Mouse (Mus musculus) layer of hippocampus, adult 9-10 months (tissue): ENCODE measurements at regions not wholly inside any gene's neighbourhood (a gene's known extent, or its start where the extent isn't known, plus 50 kb on each side); places are given as distances from the start of the nearest gene placed in this dataset.

Experiments
- DNase-seq: peaks from one replicate; pipeline ENCODE4 v3.0.0; 2022; ENCODE audit warnings: low spot score

DNA sequence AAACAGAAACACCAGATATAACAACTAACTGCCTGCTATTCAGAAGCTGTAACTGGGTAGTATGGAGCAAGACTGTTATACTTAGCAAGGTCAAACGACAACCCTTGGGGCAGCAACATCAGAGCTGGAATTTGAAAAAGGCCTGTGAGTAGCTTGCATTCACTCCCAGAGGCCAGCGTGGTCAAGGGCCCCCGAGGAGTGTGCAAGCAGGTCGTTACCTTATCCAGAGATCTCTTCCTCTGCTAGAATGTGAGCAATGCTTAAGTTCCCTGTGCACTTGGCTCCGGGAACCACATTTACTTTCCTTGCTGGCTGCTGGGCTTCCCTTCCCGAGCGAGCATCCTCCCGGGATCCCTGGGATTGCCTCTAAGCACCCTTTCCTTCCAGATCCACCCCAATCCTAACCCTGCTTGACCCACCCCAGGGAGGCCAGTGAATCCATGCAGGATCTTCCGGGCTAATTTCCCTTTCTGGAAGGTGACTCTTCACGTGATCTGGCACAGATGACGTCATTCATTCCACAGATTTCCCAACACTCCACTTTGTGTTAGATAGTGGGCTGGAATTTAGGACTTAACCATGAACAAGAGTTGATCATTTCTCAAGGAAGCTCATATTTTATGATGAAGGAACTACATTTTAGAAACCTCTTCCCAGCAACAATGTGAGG lies 112.3 kb upstream of the Tsc22d1 start:
- DNase-seq, result no peak

DNA sequence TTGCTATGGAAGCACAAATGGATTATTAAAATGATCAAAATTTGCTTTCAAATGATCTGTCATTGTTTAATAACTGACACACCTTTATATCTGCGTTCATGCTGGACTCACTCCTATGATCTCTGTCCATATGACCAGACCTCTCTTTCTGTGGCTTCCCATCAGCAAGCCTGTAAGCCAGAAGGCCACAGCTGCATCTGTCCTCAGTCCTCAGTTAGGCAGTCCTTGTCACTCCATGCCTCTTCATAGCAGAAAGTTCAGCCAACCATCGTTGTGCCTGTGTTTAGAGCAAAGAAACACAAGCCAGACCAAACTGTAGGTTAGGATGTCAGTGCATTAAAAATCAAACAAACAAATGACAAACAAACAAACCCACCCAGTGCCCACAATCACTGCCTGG lies 107.2 kb upstream of the Tsc22d1 start:
- DNase-seq, result no peak

DNA sequence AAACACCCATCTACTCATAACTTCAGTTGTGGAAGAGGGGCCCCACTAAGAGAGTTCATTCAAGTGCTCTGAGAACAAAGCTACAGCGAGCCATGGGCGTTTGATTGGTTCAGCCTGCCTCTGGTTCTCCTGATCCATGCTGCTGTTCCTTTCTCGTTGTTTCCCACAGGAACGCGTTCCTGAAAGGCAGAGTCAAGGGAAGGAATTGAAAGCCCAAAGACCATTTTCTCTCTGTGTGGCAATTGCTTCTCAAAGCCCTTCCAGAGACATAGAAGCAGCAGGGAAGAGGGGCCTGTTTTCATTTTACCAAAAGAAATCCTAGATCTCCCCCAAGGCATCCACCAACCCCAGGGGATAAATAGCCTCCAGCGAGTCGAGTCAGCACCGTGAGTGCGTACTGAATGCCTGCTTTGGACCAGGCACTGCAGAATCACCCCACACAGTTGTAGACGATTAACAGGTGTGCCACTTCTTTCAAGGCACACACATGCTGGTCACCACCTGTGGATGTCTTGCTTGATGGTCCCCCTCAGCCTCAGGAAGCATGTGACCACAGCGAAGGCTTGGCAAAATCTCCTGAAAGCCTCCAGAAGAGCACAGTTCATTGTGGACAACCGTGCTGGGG lies 106.5 kb upstream of the Tsc22d1 start:
- DNase-seq, result no peak

- no peak for DNase-seq
Measured at GRCm38 (mm10) chr14:76309606-76310005, 105.2 kb upstream of the Tsc22d1 start.

GRCm38 (mm10) chr14:76310278-76310677 lies 104.5 kb upstream of the Tsc22d1 start:
- DNase-seq, result no peak

DNA sequence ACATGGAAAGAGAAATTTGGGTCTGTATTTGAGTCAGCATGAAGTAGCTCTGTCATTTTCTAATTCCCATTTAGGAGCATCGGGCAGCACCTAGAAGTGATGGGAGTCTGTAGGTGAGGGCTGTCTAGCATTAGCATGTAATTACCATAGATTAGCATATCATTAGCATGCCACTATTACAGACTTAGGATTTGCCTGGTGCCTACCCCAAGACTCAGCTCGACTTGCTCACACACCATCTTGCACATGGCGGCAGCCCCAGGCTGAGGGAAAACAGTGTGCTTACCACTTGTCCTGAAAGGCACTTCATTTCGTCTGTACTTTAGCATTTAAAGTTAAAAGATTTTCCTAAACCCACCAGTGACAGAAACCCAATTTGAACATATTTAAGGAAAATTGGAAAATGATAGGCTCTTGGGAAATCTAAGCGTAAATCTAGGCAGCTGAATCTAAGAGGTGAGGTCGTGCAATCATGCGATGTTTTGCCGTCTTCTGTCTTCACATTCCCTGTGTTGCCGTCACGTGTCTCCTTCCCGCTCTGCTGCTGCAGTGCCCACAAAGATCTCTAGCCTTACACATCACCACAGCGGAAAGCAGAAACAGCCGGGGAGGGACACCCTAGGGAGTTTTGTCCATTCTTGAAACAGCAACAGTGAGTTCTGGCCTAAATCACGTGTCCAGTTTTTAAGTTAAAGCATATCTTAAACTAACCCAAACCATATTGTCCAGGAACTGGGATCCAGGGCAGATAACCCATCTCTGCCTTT lies 101.2 kb upstream of the Tsc22d1 start:
- DNase-seq, result no peak

DNA sequence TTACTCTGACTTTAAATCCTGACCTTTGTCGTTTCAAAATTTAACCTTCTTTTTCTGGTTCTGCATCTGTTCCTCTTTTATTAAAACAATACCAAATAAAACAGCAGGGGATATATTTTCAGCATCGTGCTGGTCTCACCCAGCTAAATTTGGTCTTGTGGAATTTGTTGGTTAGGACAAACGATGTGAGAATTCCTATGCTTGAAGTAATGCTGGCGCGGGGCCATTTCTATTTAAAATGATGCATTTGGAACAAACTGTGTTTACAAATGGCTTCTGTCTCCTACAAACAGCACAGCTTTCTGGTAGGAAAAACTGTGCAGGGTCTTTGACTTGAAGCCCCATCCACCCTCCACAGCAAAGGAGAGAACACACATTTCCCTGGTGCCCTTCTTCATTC lies 96.3 kb upstream of the Tsc22d1 start:
- no peak for DNase-seq

GRCm38 (mm10) chr14:76324246-76324645 lies 90.5 kb upstream of the Tsc22d1 start:
- no peak for DNase-seq

GRCm38 (mm10) chr14:76329983-76330382 lies 84.8 kb upstream of the Tsc22d1 start:
- no peak for DNase-seq

GRCm38 (mm10) chr14:76331497-76332335 lies 83.0 kb upstream of the Tsc22d1 start:
- no peak for DNase-seq

DNA sequence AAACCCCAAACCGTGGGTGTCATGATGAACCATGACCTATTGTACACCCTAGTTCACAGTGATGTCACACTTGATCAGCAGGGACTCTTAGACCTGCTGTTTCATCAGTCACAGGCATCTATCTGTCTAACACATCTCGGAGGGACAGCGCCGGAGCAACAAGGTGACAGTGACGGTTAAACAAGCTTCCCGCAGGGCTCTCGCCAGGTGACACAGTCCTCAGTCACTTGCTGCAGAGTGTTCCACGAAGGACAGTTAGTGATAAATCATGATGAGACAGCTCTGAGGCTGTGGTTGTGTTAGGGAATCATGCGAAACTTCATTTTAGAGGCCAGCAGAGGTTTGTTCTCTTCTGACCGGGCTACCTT lies 82.4 kb upstream of the Tsc22d1 start:
- no peak for DNase-seq

GRCm38 (mm10) chr14:76340789-76341188 lies 74.0 kb upstream of the Tsc22d1 start:
- no peak for DNase-seq

DNA sequence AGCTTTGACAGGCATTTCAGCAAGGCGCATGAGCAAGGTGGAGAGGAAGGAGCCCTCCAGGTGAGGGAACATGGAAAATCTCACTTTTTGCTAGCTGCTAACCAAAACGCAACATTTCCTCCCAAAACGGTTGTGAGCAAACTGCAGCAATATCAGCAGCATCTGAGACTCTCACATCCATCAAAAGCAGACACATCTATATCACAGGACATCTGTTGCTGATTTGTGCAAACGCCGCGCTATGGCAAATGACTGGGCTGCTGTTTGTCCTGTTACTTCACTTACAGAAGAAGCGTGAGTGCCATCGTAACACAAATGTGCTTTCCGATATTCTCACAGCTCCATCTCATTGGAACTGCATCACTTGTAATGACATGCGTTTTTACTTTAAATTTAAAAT lies 73.5 kb upstream of the Tsc22d1 start:
- no peak for DNase-seq

DNA sequence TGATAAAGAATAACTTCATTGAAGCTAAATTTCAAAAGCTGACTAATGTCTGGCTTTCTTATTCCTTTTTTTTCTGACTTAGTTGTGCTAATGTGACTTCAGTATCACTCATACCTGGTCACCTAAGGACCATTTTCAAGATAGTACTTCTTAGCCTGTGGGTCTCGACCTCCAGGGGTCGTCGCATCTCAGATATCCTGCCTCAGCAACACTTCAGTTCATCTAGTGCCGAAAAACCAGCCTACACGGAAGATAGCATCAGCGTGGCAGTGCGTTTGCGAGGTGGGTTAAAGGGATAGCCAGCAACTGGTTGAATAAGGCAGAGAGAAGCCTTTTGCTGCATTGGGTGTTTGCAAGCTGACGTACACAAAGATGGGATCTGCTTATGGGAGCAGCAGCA lies 62.9 kb upstream of the Tsc22d1 start:
- DNase-seq, result no peak

DNA sequence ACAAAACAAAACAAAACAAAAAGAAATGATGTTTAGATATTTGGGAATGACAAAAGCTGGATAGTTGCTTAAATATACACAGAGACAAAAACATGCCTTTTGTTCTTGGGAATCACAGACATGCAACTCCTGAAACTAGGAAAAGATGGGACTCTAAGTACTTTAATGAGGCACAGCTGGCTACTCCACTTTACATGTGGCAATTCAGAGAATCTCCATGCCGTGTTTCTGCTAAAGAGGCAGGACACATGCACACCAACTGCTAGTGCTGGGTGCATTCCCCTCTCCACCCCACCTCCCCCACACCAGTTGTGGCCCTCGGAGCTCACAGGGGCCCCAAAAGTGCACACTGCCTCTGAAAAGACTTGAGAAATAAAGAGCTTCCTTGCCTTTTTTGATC lies 58.6 kb upstream of the Tsc22d1 start:
- DNase-seq, result no peak

DNA sequence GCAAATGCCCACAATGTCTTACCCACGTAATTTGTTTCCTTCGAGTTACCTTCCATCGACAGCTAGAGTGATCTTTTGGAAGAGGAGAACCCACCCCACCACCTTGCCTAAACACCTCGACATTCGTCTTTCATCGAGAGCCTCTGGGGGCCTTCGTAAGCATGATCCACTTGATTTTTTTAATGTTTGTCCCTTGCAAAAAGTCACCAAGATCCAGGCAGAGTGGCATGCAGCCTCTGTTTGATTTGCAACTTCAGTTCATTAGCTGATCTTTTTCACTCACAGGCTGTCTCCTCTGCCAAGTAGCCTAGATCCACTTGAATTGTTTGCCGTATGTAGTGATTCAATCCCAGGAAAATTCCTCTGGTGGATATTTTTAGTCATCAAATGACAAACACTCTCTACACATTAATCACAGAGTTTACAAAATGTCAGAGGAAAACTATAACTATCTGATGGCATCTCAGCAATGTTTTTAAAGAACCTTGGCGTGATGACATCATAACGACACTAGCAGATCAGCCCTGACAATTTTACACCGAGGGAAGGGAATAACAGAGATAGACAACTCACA lies 54.8 kb upstream of the Tsc22d1 start:
- DNase-seq, result no peak

- DNase-seq, result no peak
Measured at GRCm38 (mm10) chr14:76364034-76364433, 50.7 kb upstream of the Tsc22d1 start.
